Mouse (Mus musculus): ENCODE measurements at regions not wholly inside any gene's neighbourhood (a gene's known extent, or its start where the extent isn't known, plus 50 kb on each side); places are given as distances from the start of the nearest gene placed in this dataset.

GRCm38 (mm10) chr5:77517252-77517651, 109.4 kb upstream of the Igfbp7 start:
- Histone ChIP-seq H3K27me3 (no peaks in the 10 kb centered on the region), H3K4me3 (no peak overlapping the region), H3K27ac (replicated peaks) (no peak overlapping the region), H3K4me1 (no peaks in the 10 kb centered on the region), H3K36me3 (no peaks in the 10 kb centered on the region), H3K9me3 (no peaks in the 10 kb centered on the region), H3K4me2 (replicated peaks) (no peak overlapping the region), H3K9ac (replicated peaks) (no peak overlapping the region)
- no peak for ATAC-seq (ENCODE audit: low FRiP score, low read depth)
- WGBS, result 66% methylated on average over 4 of the region's 4 CpGs

GRCm38 (mm10) chr5:77515448-77515847, 107.6 kb upstream of the Igfbp7 start:
- Histone ChIP-seq H3K27me3 (no peaks in the 10 kb centered on the region), H3K4me2 (replicated peaks) (no peak overlapping the region), H3K4me3 (no peak overlapping the region), H3K4me1 (no peaks in the 10 kb centered on the region), H3K9me3 (no peaks in the 10 kb centered on the region), H3K36me3 (no peaks in the 10 kb centered on the region), H3K9ac (replicated peaks) (no peak overlapping the region), H3K27ac (replicated peaks) (no peak overlapping the region)
- 89% methylated on average over 7 of the region's 7 CpGs for WGBS
- ATAC-seq (ENCODE audit: low FRiP score, low read depth), result no peak

DNA sequence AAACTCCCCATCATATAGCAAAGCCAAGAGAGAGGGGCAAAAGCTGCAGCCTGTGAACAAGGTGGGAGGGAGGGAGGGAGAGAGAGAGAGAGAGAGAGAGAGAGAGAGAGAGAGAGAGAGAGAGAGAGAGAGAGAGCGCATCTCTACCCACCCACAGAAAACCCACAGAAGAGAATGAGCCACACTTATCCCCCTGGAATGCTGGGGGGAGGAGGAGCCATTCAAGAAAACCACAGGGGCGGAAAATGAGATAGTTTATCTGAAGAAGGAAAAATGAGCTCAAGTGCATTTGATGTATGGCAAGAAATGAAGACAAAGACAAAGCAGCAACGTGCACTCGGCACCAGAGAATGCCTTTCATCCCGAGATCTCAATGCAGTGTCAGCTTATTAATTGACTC, 94.8 kb upstream of the Igfbp7 start:
- Histone ChIP-seq H3K36me3 (no peaks in the 10 kb centered on the region), H3K4me1 (peaks cover 10% of the 10 kb centered on the region), H3K27ac (replicated peaks) (no peak overlapping the region), H3K9me3 (no peaks in the 10 kb centered on the region), H3K9ac (replicated peaks) (no peak overlapping the region), H3K4me2 (replicated peaks) (0 out of 2 replicates have a peak overlapping the region, but pooled peaks have one; percentile 8), H3K4me3 (no peak overlapping the region), H3K27me3 (no peaks in the 10 kb centered on the region)
- no peak for ATAC-seq (ENCODE audit: low FRiP score, low read depth)
- WGBS, result 28% methylated on average over 5 of the region's 5 CpGs

GRCm38 (mm10) chr5:77499949-77500460, 92.2 kb upstream of the Igfbp7 start:
- Histone ChIP-seq H3K27me3 (no peaks in the 10 kb centered on the region), H3K9me3 (no peaks in the 10 kb centered on the region), H3K9ac (replicated peaks) (no peak overlapping the region), H3K4me3 (no peak overlapping the region), H3K4me1 (peaks cover 10% of the 10 kb centered on the region), H3K4me2 (replicated peaks) (no peak overlapping the region), H3K27ac (replicated peaks) (no peak overlapping the region), H3K36me3 (no peaks in the 10 kb centered on the region)
- no peak for ATAC-seq (ENCODE audit: low FRiP score, low read depth)
- 75% methylated on average over 5 of the region's 5 CpGs for WGBS

DNA sequence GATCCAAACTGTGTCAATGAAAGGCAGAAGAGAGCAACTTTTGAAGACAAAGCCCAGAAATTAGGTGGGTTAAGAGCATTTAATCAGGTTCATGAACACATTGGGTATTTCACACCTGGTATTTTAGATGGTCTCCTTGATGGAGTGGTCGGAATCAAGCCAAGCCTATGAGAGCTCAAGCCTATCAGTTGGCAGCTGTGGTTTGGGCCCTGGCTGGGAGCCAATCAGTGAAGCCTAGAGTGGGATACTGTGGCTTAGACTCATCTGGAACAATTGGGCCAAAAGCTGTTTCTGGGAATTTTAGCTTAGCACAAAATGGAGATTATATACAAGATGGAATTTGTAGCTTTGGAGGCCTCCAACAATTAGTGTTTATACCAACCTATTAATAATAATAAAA, 86.8 kb upstream of the Igfbp7 start:
- 82% methylated on average over 1 of the region's 1 CpGs for whole genome bisulfite sequencing
- H3K4me3 ChIP-seq, result no peak overlapping the region
- no peaks in the 10 kb centered on the region for H3K9me3 ChIP-seq
- H3K4me1 ChIP-seq, result no peaks in the 10 kb centered on the region
- H3K27me3 ChIP-seq, result no peaks in the 10 kb centered on the region
- no peak for ATAC-seq (ENCODE audit: low FRiP score, low read depth)
- no peak overlapping the region for H3K4me2 ChIP-seq (replicated peaks)
- H3K36me3 ChIP-seq, result no peaks in the 10 kb centered on the region
- no peak overlapping the region for H3K27ac ChIP-seq (replicated peaks)
- no peak overlapping the region for H3K9ac ChIP-seq (replicated peaks)

DNA sequence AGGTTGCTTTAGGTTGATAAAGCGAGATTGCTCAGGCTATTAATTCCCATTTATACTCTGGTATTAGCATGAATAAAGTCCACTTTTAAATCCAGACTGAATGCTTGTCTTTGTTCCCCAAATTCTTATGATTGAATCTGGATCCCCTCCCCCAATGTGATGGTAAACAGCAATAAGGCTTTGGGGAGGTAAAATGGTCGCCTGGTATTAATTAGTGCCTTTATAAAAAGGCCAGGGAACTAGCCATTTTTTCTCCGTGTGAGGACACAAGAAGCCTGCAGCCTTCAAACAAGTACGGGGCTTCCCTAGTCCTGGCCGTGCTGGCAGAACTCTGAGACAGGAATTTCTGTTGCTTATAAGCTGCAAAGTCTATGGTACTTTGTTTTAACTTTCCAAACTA, 81.1 kb upstream of the Igfbp7 start:
- H3K4me3 ChIP-seq, result no peak overlapping the region
- no peak overlapping the region for H3K9ac ChIP-seq (replicated peaks)
- no peak overlapping the region for H3K27ac ChIP-seq (replicated peaks)
- peaks cover 3% of the 10 kb centered on the region; the same call in 1 of the 2 replicates for H3K27me3 ChIP-seq
- 62% methylated on average over 5 of the region's 5 CpGs for WGBS
- peaks cover 17% of the 10 kb centered on the region for H3K4me1 ChIP-seq
- no peaks in the 10 kb centered on the region for H3K36me3 ChIP-seq
- no peak overlapping the region for H3K4me2 ChIP-seq (replicated peaks)
- no peak for ATAC-seq (ENCODE audit: low FRiP score, low read depth)
- H3K9me3 ChIP-seq, result no peaks in the 10 kb centered on the region

DNA sequence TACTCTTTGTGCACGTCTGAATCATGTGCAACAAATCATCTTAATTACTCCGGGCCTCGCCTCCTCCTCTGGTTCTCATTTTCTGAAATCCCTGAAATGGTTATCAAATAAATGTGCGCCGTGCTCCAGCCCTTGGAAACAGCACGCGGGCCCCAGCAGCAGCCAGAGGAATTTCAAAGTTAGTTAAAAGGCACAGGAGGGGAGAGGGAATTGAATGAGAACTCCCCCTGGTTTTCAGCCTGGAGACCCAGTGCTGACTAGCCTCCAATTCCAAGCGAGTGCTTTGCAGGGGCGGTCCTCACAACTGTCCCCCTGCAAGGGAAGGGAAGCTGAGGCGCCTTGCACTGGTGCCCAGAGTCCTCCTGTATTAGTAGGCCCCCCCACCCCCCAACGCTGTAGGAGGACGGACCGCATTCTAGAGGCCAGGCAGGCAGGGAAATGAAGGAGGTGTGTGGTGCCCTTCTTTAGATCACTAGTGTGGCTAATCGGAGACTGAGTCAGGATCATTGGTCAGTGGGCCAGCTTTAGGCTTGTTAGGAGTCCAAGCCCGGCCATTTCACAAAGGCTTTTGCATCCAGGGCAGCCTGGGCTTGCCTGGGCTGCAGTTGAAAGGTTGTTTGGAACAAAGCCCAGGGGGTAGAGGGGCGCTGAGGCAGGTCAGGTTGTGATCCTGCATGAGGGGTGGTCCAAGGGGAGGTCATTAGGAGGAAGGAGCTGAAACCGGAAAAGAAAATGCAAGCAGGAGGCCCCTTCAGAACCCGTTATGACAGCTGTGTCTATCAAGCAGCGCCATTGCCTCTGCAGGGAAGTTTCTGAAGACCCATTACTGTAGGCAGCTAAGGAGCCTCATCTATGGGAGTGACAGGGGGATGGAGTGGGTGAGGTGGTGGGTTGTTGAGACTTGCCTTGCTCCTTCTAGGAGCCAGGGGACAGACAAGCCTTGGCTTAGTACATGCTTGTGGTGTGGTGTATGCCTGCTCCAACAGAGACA, 80.3 kb upstream of the Igfbp7 start:
- Histone ChIP-seq H3K9me3 (no peaks in the 10 kb centered on the region), H3K27me3 (peaks cover 3% of the 10 kb centered on the region; the same call in 1 of the 2 replicates), H3K4me3 (0 out of 2 replicates have a peak overlapping the region, but pooled peaks have one; percentile 17), H3K27ac (replicated peaks) (no peak overlapping the region), H3K36me3 (no peaks in the 10 kb centered on the region), H3K4me1 (peaks cover 17% of the 10 kb centered on the region), H3K4me2 (replicated peaks) (peak overlapping the region; percentile 45), H3K9ac (replicated peaks) (no peak overlapping the region; the same call in 1 of the 2 replicates)
- WGBS, result 9% methylated on average over 19 of the region's 19 CpGs
- ATAC-seq (ENCODE audit: low FRiP score, low read depth), result peak; percentile 64

DNA sequence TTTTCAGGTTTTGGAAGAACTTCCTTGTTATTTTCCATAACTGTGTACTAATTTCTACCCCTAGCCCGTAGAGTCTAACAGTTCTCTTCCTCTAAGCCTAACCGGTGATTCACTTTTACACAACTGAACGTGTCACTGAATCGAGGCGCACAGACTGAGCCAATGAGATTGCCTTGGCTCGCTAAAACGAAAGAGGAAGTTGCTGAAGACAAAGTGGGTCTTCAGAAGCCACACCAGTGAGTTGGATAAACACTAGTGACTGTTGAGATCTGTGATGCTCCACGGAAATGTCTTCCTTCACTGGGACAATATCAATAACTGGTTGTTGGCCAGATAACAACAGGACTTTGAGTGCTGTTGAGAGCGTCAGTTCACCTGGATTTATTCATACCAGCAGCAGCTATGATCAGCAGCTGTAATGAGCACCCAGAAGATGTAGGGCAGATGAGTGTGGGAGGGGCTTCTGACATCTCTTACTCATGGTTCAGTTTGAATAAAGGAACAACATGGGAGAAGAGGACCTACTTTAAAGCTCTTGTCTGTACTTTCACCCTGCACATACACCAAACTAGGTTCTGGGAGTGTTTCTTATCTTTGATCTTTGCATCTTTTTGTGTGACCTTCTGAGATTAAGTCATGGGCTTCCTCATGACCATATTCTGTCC, 75.3 kb upstream of the Igfbp7 start:
- no peak overlapping the region for H3K4me2 ChIP-seq (replicated peaks)
- 94% methylated on average over 9 of the region's 9 CpGs for WGBS
- no peaks in the 10 kb centered on the region for H3K36me3 ChIP-seq
- H3K9ac ChIP-seq (replicated peaks), result no peak overlapping the region
- H3K4me3 ChIP-seq, result no peak overlapping the region
- no peak for ATAC-seq (ENCODE audit: low FRiP score, low read depth)
- H3K9me3 ChIP-seq, result no peaks in the 10 kb centered on the region
- H3K27ac ChIP-seq (replicated peaks), result no peak overlapping the region
- peaks cover 7% of the 10 kb centered on the region for H3K4me1 ChIP-seq
- H3K27me3 ChIP-seq, result peaks cover 3% of the 10 kb centered on the region; the same call in 1 of the 2 replicates

- Histone ChIP-seq H3K4me3 (no peak overlapping the region), H3K9ac (replicated peaks) (no peak overlapping the region), H3K36me3 (no peaks in the 10 kb centered on the region), H3K27me3 (peaks cover 3% of the 10 kb centered on the region; the same call in 1 of the 2 replicates), H3K4me1 (no peaks in the 10 kb centered on the region), H3K9me3 (no peaks in the 10 kb centered on the region), H3K27ac (replicated peaks) (no peak overlapping the region), H3K4me2 (replicated peaks) (no peak overlapping the region)
- 50% methylated on average over 1 of the region's 1 CpGs for WGBS
- no peak for ATAC-seq (ENCODE audit: low FRiP score, low read depth)
Measured at GRCm38 (mm10) chr5:77481811-77482210, 74.0 kb upstream of the Igfbp7 start.

GRCm38 (mm10) chr5:77477794-77478193, 70.0 kb upstream of the Igfbp7 start:
- WGBS, result 77% methylated on average over 9 of the region's 9 CpGs
- H3K27ac ChIP-seq (replicated peaks), result no peak overlapping the region
- no peak for ATAC-seq (ENCODE audit: low FRiP score, low read depth)
- no peak overlapping the region for H3K4me2 ChIP-seq (replicated peaks)
- no peak overlapping the region for H3K9ac ChIP-seq (replicated peaks)
- no peak overlapping the region for H3K4me3 ChIP-seq
- H3K36me3 ChIP-seq, result no peaks in the 10 kb centered on the region
- no peaks in the 10 kb centered on the region for H3K9me3 ChIP-seq
- H3K27me3 ChIP-seq, result no peaks in the 10 kb centered on the region
- no peaks in the 10 kb centered on the region for H3K4me1 ChIP-seq

- ATAC-seq (ENCODE audit: low FRiP score, low read depth), result no peak
- WGBS, result 86% methylated on average over 8 of the region's 8 CpGs
- H3K36me3 ChIP-seq, result no peaks in the 10 kb centered on the region
- no peak overlapping the region for H3K4me3 ChIP-seq
- H3K27me3 ChIP-seq, result no peaks in the 10 kb centered on the region
- H3K4me2 ChIP-seq (replicated peaks), result no peak overlapping the region
- H3K27ac ChIP-seq (replicated peaks), result no peak overlapping the region
- H3K4me1 ChIP-seq, result no peaks in the 10 kb centered on the region
- no peaks in the 10 kb centered on the region for H3K9me3 ChIP-seq
- H3K9ac ChIP-seq (replicated peaks), result no peak overlapping the region
Measured at GRCm38 (mm10) chr5:77473896-77474486, 66.2 kb upstream of the Igfbp7 start.

All from midbrain, embryonic 12.5 days (tissue).